Mouse (Mus musculus) c-Kit-positive CD71-negative TER-119-negative erythroid progenitor cells, embryonic 14.5 days (primary cell): Measurements from ENCODE around the gene Tnfaip6.
A peak's percentile ranks its signal among the peaks of the same experiment; 100 is the strongest.

Experiments
- DNase-seq: peaks from one replicate; pipeline ENCODE4 v3.0.0-alpha.2; 2013; ENCODE audit warnings: low read depth

The Tnfaip6 gene

DNA sequence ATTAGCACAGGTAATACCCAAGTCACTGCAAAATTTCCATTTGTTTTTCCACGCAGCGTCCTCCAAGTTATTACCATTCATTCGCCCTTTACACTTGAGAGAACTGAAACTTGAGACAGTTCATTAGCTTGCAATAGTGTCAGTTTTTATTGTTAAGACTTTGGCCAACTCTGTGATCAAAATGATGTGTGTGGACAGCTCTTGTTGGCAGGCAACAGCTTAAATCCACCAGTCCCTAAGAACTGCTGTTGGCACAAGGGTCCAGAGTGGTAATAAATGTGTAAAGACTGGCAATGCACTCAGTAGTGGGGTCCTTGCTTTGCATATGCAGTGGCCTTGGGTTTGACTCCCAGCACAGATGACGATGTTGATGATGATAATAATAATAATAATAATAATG lies 14.5 kb downstream of the Tnfaip6 start:
- DNase-seq, result no peak

- DNase-seq, result no peak
Measured at GRCm38 (mm10) chr2:52053502-52053901, 15.7 kb downstream of the Tnfaip6 start.

DNA sequence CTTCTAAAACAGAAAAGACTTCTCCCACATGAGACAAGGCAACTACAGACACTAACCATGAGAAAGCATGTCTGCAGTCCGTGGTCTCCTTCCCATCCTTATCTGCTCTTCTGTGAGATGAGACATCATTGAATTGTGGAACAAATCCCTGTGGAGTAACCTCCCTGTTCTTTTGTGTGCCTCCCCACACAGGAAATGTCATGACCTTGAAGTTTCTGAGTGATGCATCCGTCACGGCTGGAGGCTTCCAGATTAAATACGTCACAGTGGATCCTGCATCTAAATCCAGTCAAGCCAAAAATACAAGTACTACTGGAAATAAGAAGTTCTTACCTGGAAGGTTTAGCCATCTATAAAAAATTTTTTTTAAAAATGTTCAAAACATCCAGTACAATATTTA lies 17.8 kb downstream of the Tnfaip6 start:
- DNase-seq, result no peak

DNA sequence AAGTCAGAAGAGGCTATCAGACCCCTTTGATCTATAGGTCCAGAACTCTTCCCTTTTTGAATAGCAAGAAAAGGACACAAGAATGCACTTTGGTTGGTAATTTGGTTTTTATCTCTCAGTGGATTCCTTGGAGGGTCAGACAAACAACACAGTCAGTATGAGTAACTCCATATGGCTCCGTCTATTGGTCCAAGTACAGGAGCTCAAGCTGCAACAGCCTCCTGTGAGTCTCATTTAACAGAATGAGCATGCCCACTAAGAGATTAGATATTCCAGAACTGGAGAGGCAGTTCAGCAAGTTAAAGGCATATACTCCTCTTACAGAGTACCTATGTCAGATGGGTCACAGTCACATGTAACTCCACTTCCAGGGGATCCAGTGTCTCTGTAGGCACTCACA lies 19.3 kb downstream of the Tnfaip6 start:
- no peak for DNase-seq

- no peak for DNase-seq
Measured at GRCm38 (mm10) chr2:52057681-52058080, 19.9 kb downstream of the Tnfaip6 start.

- no peak for DNase-seq
Measured at GRCm38 (mm10) chr2:52068641-52069040, 30.8 kb downstream of the Tnfaip6 start.

DNA sequence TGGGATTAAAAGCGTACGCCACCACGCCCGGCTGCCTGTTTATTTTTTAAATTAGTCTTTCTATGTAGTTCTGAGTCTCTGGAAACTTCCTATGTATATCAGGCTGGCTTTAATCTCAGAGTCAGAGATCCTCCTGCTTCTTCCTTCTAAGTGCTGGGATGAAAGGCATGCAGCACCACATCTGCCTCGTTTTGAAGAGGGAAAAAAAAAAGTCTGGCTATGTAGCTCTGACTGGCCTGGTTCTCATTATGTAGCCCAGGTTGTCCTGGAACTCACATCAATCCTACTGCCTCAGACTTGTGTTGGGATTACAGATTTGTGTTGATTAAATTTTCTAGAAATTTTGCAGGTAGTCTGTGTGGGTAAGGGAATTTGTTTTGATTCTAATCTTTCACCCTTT lies 33.0 kb downstream of the Tnfaip6 start:
- no peak for DNase-seq

DNA sequence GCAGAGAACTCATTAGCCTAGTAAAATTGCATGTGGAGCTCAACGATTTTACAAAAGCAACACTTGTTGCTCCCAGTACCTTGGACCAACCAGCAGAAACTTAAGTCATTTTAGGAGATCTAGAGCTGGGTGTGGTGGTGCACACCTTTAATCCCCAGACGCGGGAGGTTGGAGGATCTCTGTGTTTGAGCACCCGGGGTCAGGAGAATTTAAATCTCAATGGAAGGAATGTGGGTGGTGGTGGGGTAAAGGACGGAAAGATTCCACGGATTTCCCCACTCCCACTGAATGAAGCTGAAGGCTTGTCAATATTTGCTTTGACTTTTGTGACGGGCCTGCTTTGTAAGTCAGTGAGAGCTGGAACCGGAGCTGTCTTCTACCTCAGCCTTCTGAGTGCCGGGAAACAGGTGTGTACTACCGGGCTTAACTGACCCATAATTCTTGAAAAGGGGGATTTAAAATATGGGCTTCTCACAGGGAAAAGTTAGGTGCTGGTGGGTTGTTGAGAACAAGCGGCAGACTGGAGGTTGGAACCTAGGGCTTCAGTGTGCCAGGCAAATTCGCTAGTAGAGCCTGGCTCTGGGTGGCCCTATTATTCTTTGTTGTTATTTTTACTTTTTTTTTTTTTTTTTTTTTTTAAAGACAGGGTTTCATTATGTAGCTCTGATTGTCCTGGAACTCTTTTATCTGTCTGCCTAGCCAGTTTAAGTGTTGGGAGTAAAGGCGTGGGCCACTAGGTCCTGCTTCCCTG lies 33.6 kb downstream of the Tnfaip6 start:
- DNase-seq, result no peak

DNA sequence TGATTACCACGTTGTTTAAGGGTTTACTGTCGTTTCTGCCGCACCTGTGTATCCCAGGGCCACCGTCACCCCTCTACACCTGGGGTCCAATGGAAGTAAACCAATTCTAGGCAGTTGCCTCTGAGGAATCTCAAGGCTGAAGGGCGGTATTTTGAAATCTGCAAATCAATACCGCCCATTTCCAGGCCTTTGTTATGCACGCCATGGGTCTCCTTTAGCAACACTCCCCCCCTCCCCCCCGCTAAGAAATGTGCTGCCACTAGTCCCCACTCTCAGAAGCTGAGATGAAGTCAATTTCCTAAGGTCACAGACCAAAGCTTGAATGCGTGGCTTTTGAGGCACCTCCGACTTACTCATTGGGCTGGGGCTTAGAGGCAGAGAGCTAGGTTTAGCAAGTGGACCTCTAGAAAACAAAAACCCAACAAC lies 34.3 kb downstream of the Tnfaip6 start:
- DNase-seq, result no peak

GRCm38 (mm10) chr2:52072491-52073140 lies 34.8 kb downstream of the Tnfaip6 start, which contains the start of gene Rif1:
Gene Rif1 (plus strand): TSS chr2:52072832.
- DNase-seq, result peak; percentile 66

- DNase-seq, result no peak
Measured at GRCm38 (mm10) chr2:52073141-52073904, 35.5 kb downstream of the Tnfaip6 start.

DNA sequence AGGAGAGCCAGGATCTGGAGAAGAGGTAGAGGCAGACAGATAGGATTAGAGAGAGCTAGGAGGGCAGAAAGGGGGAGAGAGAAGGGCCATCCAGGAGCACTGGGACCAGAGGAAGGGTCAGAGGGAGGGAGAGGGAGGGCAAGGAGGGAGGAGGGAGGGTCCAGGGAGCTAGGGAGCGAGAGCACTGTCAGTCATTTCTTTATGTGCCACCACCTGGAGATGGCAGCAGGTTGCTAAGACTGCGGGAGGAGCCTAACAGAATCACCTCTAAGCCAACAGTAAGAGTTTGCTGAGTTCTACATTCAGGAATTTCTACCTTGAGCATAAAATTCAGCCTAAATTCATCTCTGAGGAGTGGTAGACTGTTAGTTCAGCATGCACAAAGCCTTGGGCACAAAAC lies 40.9 kb downstream of the Tnfaip6 start:
- DNase-seq, result no peak

DNA sequence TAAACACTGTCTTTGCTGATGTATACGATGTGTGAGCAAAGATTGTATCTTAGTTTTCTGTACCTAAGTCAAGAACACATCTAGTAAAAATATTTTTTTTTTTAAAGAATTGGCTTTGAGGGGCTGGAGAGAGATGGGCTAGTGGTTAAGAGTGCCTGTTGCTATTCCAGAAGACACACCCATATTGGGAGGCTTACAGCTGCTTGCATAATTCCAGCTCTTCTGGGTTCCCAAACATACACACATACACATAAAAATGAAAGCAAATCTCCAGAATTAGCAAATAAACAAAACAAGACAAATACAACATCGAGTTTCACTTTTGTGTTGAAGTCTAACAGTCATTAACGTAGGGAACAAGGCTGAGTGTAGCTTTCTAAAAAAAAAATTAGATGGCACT lies 46.2 kb downstream of the Tnfaip6 start:
- DNase-seq, result no peak

DNA sequence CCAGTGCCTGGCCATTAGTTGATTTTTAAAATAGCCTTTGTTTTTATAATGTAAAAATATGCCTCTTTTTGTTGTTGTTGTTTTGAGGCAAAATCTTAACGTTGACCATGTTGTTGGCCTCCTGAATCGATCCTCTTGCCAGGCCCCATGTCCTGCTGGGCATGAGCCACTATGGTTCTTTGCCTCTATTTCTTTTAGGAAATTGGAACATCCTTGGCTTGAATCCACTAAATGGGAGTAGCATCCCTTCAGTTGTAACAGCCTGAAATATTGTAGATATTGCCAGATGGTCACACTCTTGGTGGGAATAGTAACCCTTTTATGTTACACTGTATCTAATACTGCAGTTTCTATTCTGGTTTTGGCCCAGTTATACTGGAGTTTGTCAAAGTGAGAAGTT lies 46.8 kb downstream of the Tnfaip6 start:
- DNase-seq, result no peak
